Mouse (Mus musculus) spleen, postnatal 36 days (tissue): Measurements from ENCODE around the gene Zmynd12.

Source experiments
- DNase-seq, 2 experiments: peaks; one replicate each; pipeline ENCODE4 v3.0.0; 2022; ENCODE audit warnings: low spot score in 2 of 2, mixed read lengths in 1 of 2

The Zmynd12 gene

GRCm38 (mm10) chr4:119447786-119448185 lies 25.2 kb downstream of the Zmynd12 start:
- no peak for DNase-seq

- DNase-seq = no peak
Observed at GRCm38 (mm10) chr4:119450436-119450835, 27.8 kb downstream of the Zmynd12 start.

DNA sequence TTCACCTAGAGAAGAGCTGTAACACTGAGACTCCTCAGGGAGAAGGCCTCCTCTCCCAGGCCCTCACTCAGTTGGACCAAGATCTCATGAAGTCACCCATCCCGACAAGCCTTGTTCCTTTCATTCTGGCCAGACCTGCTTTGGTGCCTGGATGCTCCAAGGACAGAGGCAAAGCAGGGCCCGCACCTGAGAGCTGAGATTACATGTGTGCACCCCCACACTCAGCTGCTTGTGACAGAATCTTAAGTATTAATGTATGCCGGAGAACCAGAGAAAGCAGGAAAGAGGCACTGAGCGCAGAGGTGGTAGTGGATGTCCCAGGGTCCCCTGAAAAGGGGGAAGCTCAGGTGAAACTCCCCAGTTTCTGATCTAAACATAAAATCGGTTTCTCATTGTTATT lies 30.5 kb downstream of the Zmynd12 start:
- no peak for DNase-seq

GRCm38 (mm10) chr4:119453533-119453932 lies 30.9 kb downstream of the Zmynd12 start:
- DNase-seq = no peak

- no peak for DNase-seq
Observed at GRCm38 (mm10) chr4:119460296-119460695, 37.7 kb downstream of the Zmynd12 start.

GRCm38 (mm10) chr4:119460728-119461141 lies 38.1 kb downstream of the Zmynd12 start:
- DNase-seq = peak in 1 of 2 experiments; percentile 7

DNA sequence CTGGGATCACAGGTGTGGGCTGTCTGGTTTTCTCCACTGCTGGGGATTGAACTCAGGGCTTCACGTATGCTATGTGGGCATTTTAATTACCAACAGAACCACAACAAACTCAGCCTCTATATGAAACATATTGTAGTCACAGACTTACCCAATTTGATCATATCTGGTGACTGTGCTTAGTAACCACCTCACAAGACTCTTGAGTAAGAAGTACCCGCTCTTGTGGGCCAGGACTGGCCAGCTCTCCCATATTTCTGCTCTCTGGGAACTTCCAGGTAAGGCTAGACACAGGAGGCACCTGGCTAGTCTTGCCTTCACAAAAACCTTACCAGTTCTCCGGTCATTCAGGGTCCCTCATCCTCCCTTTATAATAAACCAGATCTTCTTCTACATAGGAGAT lies 39.8 kb downstream of the Zmynd12 start:
- DNase-seq = no peak

DNA sequence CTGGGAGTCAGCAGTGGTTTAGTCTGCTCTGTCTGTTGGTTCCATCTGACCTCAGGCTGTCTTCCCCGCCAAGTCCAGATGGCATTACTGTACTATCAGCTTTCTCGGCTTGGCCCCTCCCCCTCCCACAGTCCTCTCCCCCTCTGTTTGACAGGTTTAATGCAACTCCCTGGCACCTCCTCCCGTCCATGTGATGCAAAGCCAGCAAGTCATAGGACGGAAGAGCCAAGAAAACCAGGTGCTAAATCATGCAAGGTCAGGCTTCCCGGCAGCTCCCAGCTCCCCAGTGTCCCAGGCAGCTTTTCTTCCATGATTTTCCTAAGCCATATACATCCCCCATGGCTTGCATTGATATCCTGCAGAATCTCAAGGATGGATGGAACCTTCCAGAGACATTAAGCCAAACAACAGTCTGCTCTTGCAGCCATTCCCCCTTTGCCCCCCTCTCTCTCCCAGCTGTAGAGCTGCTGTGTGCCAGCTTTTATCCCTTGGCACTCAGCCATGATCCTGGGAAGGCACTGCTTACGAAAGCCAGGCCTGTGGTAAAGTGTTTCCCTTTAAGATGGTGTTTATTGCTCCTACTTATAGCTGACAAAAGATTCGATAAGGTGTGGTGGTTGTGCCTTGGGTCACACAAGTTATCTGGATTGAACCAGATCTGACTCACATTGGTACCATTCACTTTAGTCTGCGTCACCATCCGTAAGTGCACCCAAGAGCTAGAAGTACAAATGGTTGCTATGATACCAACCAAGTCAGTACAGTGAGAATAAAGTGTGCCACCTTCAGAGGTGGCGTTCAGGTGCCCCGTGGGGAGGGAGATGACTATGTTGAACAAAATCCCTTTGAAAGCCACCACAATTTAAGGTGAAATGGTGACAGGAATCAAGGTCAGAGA lies 40.5 kb downstream of the Zmynd12 start:
- DNase-seq = peak; percentile 39 to 50

DNA sequence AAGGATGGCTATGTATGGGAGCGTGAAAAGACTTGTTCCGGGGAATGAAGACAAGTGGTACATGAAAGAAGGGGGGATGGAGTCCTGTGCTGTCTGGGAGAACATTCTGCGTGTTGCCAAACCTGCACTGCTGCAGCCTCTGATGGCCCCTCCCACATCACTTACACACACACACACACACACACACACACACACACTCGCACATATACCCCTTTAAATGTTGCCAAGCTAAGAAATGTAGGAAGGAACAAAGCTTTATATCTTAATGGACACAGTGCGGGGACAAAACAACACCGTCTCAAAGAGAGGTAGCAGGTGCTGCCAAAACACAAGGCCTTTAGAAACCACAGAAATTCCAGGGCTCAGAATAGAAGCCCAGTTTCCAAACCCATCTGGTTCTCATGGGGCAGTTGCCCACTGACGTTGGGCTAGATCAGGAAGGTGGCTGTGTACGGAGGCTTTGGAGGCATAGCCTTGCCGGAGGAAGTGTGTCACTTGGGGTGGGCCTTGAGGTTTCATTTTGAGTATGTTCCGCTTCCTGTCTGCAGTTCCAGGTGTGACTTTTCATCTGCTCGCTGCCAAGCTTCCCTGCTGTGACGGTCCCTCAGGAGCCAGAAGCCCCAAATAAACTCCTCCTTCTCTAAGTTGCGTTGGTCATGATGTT lies 41.3 kb downstream of the Zmynd12 start:
- DNase-seq = peak; percentile 62 to 64

DNA sequence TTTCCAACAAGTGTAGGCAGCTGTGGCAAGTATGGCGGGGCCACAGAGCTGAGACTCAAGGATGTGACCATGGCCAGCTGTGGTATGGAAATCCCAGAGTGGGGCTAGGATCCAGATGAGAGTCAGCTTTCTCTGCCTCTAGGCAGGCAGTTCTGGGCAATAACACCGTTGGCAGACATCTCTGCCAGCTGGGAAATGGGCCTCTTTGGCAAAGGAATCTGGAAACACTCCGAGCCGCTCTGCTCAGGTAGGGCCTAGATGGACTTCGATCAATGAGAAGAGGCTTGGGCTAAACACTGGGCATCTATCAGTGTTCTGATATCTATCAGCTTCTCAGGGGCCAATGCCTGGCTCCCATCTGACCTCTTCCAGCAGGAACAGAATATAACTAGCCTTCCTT lies 43.2 kb downstream of the Zmynd12 start:
- DNase-seq = no peak

- DNase-seq = no peak
Observed at GRCm38 (mm10) chr4:119467720-119468380, 45.2 kb downstream of the Zmynd12 start.

DNA sequence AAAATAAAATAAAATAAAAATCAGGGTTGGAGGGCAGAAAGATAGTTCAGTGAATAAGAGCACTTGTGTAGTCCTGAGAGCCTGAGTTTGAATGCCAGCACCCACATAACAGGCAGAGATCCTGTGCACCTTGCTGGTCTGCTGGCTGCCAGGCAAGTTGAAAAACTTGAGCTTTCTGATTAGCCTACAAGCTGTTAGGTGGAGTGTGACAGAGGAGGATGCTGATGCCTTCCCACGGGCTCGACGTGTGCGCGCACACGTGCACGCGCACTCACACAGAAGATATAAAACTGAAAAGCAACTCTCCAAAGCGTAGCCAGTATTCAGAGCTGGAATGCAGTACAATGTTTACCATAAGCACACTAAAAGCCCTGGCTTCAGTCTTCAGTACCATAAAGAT lies 49.9 kb downstream of the Zmynd12 start:
- DNase-seq = no peak

DNA sequence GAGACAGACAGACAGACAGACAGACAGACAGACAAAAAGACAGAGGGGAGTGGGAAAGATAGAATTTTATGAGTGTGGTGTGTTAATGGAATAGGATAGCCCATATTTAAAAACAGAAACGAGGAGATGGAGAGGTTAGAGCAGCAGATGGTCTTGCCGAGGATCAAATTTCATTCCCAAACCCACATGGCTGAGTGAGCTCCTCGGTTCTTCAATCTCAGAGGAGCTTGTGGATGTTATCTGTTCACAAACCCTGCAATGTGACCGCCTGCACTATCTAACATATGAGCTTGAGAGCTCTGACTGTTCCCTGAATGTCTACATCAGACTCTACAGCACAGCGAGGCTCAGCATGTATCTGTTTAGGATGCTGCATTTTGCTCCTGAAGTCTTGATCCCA lies 50.5 kb downstream of the Zmynd12 start:
- no peak for DNase-seq

GRCm38 (mm10) chr4:119483051-119483450 lies 60.4 kb downstream of the Zmynd12 start:
- no peak for DNase-seq

GRCm38 (mm10) chr4:119484882-119485281 lies 62.3 kb downstream of the Zmynd12 start:
- no peak for DNase-seq

DNA sequence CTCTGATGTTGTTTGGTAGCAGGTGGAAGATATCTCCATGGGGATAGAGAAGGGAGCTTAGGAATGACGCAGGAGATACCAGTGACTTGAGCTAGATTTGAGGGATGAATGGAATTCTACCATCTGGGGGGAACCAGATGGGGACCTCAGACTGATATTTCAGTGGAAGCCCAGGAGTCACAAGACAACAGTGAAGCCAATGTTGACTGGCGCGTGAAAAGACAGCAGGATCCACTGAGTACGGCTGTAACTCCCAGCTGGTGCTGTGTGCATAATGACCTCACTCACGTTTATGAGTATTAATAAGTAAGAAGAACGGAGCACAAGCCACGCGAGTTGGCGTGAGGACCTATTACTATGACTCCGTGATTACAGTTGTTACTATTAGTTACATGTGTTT lies 67.1 kb downstream of the Zmynd12 start:
- DNase-seq = no peak

GRCm38 (mm10) chr4:119490806-119491205 lies 68.2 kb downstream of the Zmynd12 start:
- no peak for DNase-seq

DNA sequence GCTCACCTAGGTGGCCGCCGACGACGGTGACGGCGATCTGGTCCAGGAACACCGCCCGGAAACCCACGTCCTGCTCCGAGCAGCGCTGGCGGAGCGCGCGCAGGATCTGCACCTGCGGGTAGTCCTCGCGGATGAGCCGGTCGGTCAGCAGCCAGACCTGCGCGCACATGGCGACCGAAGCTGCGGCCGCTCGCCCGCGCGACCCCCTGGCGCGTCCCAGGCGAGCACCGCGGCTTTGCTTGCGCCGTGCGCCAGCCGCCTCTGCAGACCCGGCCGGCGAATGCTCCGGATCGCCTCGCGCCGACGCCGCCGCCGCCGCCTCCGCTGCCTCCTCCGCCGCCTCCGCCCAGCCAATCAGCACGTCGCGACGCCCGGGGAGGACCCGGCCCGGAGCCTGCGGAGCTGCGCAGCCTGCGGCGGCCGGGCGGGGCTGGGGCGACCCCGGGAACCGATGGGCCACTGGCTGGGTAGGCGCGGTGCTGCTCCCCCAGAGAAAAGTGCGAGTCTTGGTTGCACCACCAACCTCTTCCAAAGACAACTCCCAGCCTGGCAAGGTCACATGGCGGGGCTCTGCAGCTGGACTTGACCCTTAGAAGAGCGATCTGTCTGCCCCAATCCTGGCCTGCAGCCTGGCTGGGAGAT lies 69.8 kb downstream of the Zmynd12 start, which contains the start of gene Rimkla:
Gene Rimkla (minus strand): TSS at position 338 of the 642 bp plus-strand sequence.
- DNase-seq = peak; percentile 4 to 18

GRCm38 (mm10) chr4:119492933-119493327 lies 70.3 kb downstream of the Zmynd12 start:
- no peak for DNase-seq

GRCm38 (mm10) chr4:119498319-119498848 lies 75.8 kb downstream of the Zmynd12 start:
- no peak for DNase-seq

GRCm38 (mm10) chr4:119511591-119511990 lies 89.0 kb downstream of the Zmynd12 start:
- no peak for DNase-seq

DNA sequence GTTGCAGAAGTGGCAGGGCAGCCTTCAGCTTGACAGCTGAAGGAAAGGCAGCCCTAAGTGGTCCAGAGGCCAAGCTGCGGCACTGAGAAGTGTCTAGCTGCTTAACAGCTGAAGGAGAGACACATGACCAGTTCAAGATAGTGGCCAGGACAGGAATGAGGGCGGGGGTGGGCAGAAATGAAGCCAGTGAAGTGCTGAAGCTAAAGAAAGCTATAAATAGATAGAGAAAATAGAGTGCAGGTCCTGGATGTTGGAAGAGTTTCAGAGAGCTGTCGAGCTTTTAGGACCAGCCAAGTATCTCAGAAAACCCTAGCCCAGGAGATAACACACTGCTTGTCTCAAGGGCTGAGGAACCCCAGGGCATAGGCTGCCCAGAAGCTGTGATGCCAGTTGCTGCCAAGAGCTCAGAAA lies 90.1 kb downstream of the Zmynd12 start:
- DNase-seq = no peak
